Comparison of ENCODE assay signal across 12 mouse cellular contexts in the genomic region with DNA sequence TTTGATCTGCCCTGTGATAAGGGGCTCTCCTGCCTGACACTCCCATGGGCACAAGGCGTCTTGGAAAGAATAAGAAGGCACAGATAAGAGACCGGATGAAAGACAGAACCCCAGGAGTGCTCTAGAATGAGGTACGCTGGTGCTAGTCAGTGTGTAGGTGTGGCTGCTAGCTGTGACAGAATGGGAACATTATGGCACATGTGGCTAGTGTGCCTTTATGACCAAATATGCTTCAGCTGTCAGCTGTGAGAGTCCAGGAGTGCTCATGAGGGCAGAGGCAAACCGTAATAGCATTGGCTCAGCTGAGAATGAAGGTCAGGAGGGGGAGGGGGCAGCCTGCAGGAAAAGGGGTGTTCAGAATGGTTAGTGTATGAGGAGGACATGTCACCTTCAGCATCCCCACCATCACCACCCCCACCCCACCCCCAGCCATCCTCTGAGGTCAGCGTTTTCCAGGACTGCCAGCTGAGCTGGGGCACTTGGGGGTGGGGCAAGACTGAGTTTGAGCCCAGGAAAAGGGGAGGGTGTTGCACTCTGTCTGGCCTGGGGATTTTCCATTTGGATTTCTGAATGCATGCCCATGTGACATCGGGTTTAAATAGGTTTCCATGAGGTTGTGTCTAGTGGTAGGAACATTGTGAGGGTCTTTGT. TPM values are rescaled to one million over a fixed set of nuclear protein-coding genes. Genes with fewer than 3 reads are reported as not detected.
A peak's percentile ranks its signal among the peaks of the same experiment; 100 is the strongest.
DNase-seq lines count a peak whose midpoint lies in the region; ATAC-seq and TF ChIP-seq lines count a peak whose summit lies in the region.
"Had no signal": no experiment of that assay in that cellular context is flagged by ENCODE, and none has a peak within 500 bp of the region (broad histone marks: within the 10 kb centered on the region; RNA-seq: fewer than 3 reads in every experiment).

No protein-coding gene starts in this region.

- H3K36me3 ChIP-seq in forebrain, embryonic 11.5 days (ENCODE audit: control insufficient read depth, insufficient read depth, low read length): no peaks in the 10 kb centered on the region
- H3K36me3 ChIP-seq in forebrain, embryonic 14.5 days (ENCODE audit: control insufficient read depth, insufficient read depth, low read length): no peaks in the 10 kb centered on the region
- no peaks in the 10 kb centered on the region for H3K36me3 ChIP-seq in liver, postnatal 0 days (replicated peaks; ENCODE audit: insufficient read depth, low read length)

- H3K9ac ChIP-seq in forebrain, embryonic 11.5 days (ENCODE audit: low read length): no peak overlapping the region
- H3K9ac ChIP-seq in forebrain, embryonic 14.5 days (ENCODE audit: low read length): no peak overlapping the region
- H3K9ac ChIP-seq in liver, postnatal 0 days (replicated peaks): no peak overlapping the region

- 0 out of 2 replicates have a peak, but pooled peaks have one; percentile 22 for ATAC-seq in forebrain, embryonic 11.5 days (replicated peaks; ENCODE audit: low FRiP score)
- no peak for ATAC-seq in forebrain, embryonic 14.5 days
- no peak for ATAC-seq in megakaryocyte-erythroid progenitor cell, adult 5-6 weeks (replicated peaks; ENCODE audit: low FRiP score, low TSS enrichment, poor library complexity, severe bottlenecking)
- no peak for ATAC-seq in liver, postnatal 0 days

- no peak for TF ChIP-seq CTCF in liver, postnatal 0 days (IDR thresholded peaks at IDR 0.05; ENCODE audit: low read depth)

- H3K27ac ChIP-seq in forebrain, embryonic 11.5 days (ENCODE audit: low read depth, low read length): no peak overlapping the region
- H3K27ac ChIP-seq in forebrain, embryonic 14.5 days (ENCODE audit: low read depth, low read length): no peak overlapping the region
- no peak overlapping the region for H3K27ac ChIP-seq in liver, postnatal 0 days (ENCODE audit: low read depth)

- TF ChIP-seq EP300 in liver, postnatal 0 days (IDR thresholded peaks at IDR 0.05; ENCODE audit: low read depth): no peak

- 45% methylated on average over 6 of the region's 6 CpGs for WGBS in forebrain, embryonic 11.5 days
- 46% methylated on average over 6 of the region's 6 CpGs for WGBS in forebrain, embryonic 14.5 days
- WGBS in liver, postnatal 0 days (ENCODE audit: insufficient replicate concordance): 51% methylated on average over 6 of the region's 6 CpGs

- H3K4me2 ChIP-seq in forebrain, embryonic 11.5 days (ENCODE audit: low read depth, low read length, severe bottlenecking): no peak overlapping the region
- H3K4me2 ChIP-seq in forebrain, embryonic 14.5 days (ENCODE audit: low read length): no peak overlapping the region
- no peak overlapping the region for H3K4me2 ChIP-seq in liver, postnatal 0 days (ENCODE audit: low read depth, low read length)

- DNase-seq in forebrain, embryonic 11.5 days (ENCODE audit: low spot score): no peak
- no peak for DNase-seq in forebrain, embryonic 14.5 days (ENCODE audit: low spot score)
- peak; percentile 61 for DNase-seq in 3T3-L1 (ENCODE audit: low read depth, low spot score)
- DNase-seq in cerebellum, postnatal 14 days: peak; percentile 50 to 65
- DNase-seq in kidney, postnatal 25 days: peak; percentile 70 to 87
- no peak for DNase-seq in natural killer cell, adult 2 months (ENCODE audit: low spot score in 2 of 2)
- no peak for DNase-seq in liver, postnatal 0 days

- H3K4me1 ChIP-seq in forebrain, embryonic 11.5 days (replicated peaks; ENCODE audit: control insufficient read depth, insufficient read depth, low read length): peaks cover 3% of the 10 kb centered on the region; the same call in 1 of the 2 replicates
- peaks cover 14% of the 10 kb centered on the region for H3K4me1 ChIP-seq in forebrain, embryonic 14.5 days (ENCODE audit: control insufficient read depth, insufficient read depth, low read length)
- H3K4me1 ChIP-seq in liver, postnatal 0 days (ENCODE audit: insufficient read depth): peaks cover 27% of the 10 kb centered on the region

- H3K9me3 ChIP-seq in forebrain, embryonic 11.5 days (ENCODE audit: control insufficient read depth, low read length): no peaks in the 10 kb centered on the region
- H3K9me3 ChIP-seq in forebrain, embryonic 14.5 days (replicated peaks; ENCODE audit: control insufficient read depth, low read length): no peaks in the 10 kb centered on the region
- H3K9me3 ChIP-seq in liver, postnatal 0 days (ENCODE audit: low read length): no peaks in the 10 kb centered on the region

- H3K27me3 ChIP-seq in forebrain, embryonic 11.5 days (ENCODE audit: control insufficient read depth, insufficient read depth, low read length): no peaks in the 10 kb centered on the region
- H3K27me3 ChIP-seq in forebrain, embryonic 14.5 days (replicated peaks; ENCODE audit: control insufficient read depth, insufficient read depth, low read length): no peaks in the 10 kb centered on the region
- H3K27me3 ChIP-seq in liver, postnatal 0 days (ENCODE audit: insufficient read depth, low read length): 0 out of 2 replicates have a peak, but pooled peaks cover 3% of the 10 kb centered on the region
- H3K27me3 ChIP-seq: CH12.LX had no signal

- H3K4me3 ChIP-seq in forebrain, embryonic 11.5 days (ENCODE audit: low read depth, low read length): no peak overlapping the region
- H3K4me3 ChIP-seq in forebrain, embryonic 14.5 days (ENCODE audit: low read depth, low read length): no peak overlapping the region
- no peak overlapping the region for H3K4me3 ChIP-seq in liver, postnatal 0 days (ENCODE audit: low read depth, low read length)

RNA-seq across cellular contexts. Expression of gene Gm49337, which starts 1.4 kb away (rescaled TPM):
- polyA plus RNA-seq in forebrain, embryonic 11.5 days (2014; fragmentation: Nextera tagmentation; extraction: Ambion mirVana): not detected in 2 replicates
- not detected in 2 replicates for polyA plus RNA-seq in forebrain, embryonic 14.5 days (2014; fragmentation: Nextera tagmentation; extraction: Ambion mirVana)
- not detected in 2 replicates for total RNA-seq in megakaryocyte-erythroid progenitor cell, adult 5-6 weeks (2014; fragmentation: Nextera tagmentation)
- total RNA-seq in megakaryocyte-erythroid progenitor cell, adult 5-6 weeks (2017): not detected in 2 replicates
- not detected in 2 replicates for polyA plus RNA-seq in liver, postnatal 0 days (2015; fragmentation: Nextera tagmentation; extraction: Ambion mirVana)
- total RNA-seq: CH12.LX; layer of hippocampus, postnatal 10 days; neutrophil, adult 5-6 weeks had no signal

RNA-seq across cellular contexts. Expression of gene 1700042G07Rik, which starts 1.4 kb away (rescaled TPM):
- not detected in 2 replicates for polyA plus RNA-seq in forebrain, embryonic 11.5 days (2014; fragmentation: Nextera tagmentation; extraction: Ambion mirVana)
- not detected in 2 replicates for polyA plus RNA-seq in forebrain, embryonic 14.5 days (2014; fragmentation: Nextera tagmentation; extraction: Ambion mirVana)
- not detected in 2 replicates for total RNA-seq in megakaryocyte-erythroid progenitor cell, adult 5-6 weeks (2014; fragmentation: Nextera tagmentation)
- total RNA-seq in megakaryocyte-erythroid progenitor cell, adult 5-6 weeks (2017): not detected in 2 replicates
- polyA plus RNA-seq in liver, postnatal 0 days (2015; fragmentation: Nextera tagmentation; extraction: Ambion mirVana): not detected in 2 replicates
- total RNA-seq: CH12.LX; common myeloid progenitor, adult 5-6 weeks; layer of hippocampus, postnatal 10 days; neutrophil, adult 5-6 weeks had no signal

RNA-seq across cellular contexts. Expression of gene Tspan1, which starts 7.2 kb away (rescaled TPM):
- 0.19 TPM in 1 of 2 replicates, not detected in the other for polyA plus RNA-seq in forebrain, embryonic 11.5 days (2014; fragmentation: Nextera tagmentation; extraction: Ambion mirVana)
- not detected in 2 replicates for polyA plus RNA-seq in forebrain, embryonic 14.5 days (2014; fragmentation: Nextera tagmentation; extraction: Ambion mirVana)
- total RNA-seq in megakaryocyte-erythroid progenitor cell, adult 5-6 weeks (2014; fragmentation: Nextera tagmentation): not detected in 2 replicates
- not detected in 2 replicates for total RNA-seq in megakaryocyte-erythroid progenitor cell, adult 5-6 weeks (2017)
- 0.08 TPM in 1 of 2 replicates, not detected in the other for polyA plus RNA-seq in liver, postnatal 0 days (2015; fragmentation: Nextera tagmentation; extraction: Ambion mirVana)
- total RNA-seq: common myeloid progenitor, adult 5-6 weeks had no signal

RNA-seq across cellular contexts. Expression of gene Lurap1, which starts 23.5 kb away (rescaled TPM):
- 2.3 and 2.8 TPM in 2 replicates for polyA plus RNA-seq in forebrain, embryonic 11.5 days (2014; fragmentation: Nextera tagmentation; extraction: Ambion mirVana)
- 1.5 and 1.9 TPM in 2 replicates for polyA plus RNA-seq in forebrain, embryonic 14.5 days (2014; fragmentation: Nextera tagmentation; extraction: Ambion mirVana)
- total RNA-seq in megakaryocyte-erythroid progenitor cell, adult 5-6 weeks (2014; fragmentation: Nextera tagmentation): not detected in 2 replicates
- total RNA-seq in megakaryocyte-erythroid progenitor cell, adult 5-6 weeks (2017): 0.14 and 0.15 TPM in 2 replicates
- 0.24 and 0.27 TPM in 2 replicates for polyA plus RNA-seq in liver, postnatal 0 days (2015; fragmentation: Nextera tagmentation; extraction: Ambion mirVana)
- total RNA-seq: CH12.LX had no signal

RNA-seq across cellular contexts. Expression of gene Pik3r3, which starts 46.8 kb away (rescaled TPM):
- polyA plus RNA-seq in forebrain, embryonic 11.5 days (2014; fragmentation: Nextera tagmentation; extraction: Ambion mirVana): 58.0 and 71.4 TPM in 2 replicates
- 71.4 and 93.5 TPM in 2 replicates for polyA plus RNA-seq in forebrain, embryonic 14.5 days (2014; fragmentation: Nextera tagmentation; extraction: Ambion mirVana)
- 0.20 and 0.52 TPM in 2 replicates for total RNA-seq in megakaryocyte-erythroid progenitor cell, adult 5-6 weeks (2014; fragmentation: Nextera tagmentation)
- 1.9 and 3.4 TPM in 2 replicates for total RNA-seq in megakaryocyte-erythroid progenitor cell, adult 5-6 weeks (2017)
- polyA plus RNA-seq in liver, postnatal 0 days (2015; fragmentation: Nextera tagmentation; extraction: Ambion mirVana): 0.30 and 0.46 TPM in 2 replicates

Comparison
In these comparisons a context has a peak if more than half of its experiments do, and no peak if none do; other contexts are left out.
1. DNase-seq: peak in 3T3-L1 (single experiment), cerebellum, postnatal 14 days (2 of 2) and kidney, postnatal 25 days (2 of 2); none in forebrain, embryonic 11.5 days (single experiment), forebrain, embryonic 14.5 days (single experiment), natural killer cell, adult 2 months (0 of 2) and liver, postnatal 0 days (single experiment).